Mouse (Mus musculus): Measurements from ENCODE around the gene Olfr612. TPM values are rescaled to one million over a fixed set of nuclear protein-coding genes. Genes with fewer than 3 reads are reported as not detected.
"Not testable (repeated sequence)": the region's sequence is repeated elsewhere in the genome, so short reads cannot be mapped to it uniquely, and the experiment has no call there.

Olfr612 gene
- polyA plus RNA-seq (2014; fragmentation: Nextera tagmentation; extraction: Ambion mirVana), result not detected in 2 replicates

DNA sequence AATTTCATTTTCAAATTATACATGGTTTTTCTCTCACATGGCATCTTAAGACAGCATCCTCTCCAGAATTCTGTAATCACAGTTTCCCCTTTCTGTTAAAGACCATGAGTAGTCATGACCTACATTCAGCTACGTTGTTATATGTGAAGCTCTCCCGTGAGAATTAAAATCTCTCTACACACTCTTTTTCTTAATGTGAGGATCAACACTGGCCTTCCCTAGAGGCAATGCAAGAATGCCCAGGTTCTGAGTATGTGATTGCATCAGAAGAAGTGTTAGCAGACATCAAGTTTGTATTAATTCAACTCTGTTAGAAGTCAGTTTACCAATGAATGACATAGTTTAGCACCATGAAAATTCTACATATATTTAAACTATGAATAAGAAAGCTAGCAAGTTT, at the start of gene Olfr612:
Gene Olfr612, minus strand, starts transcription at position 101 of the 400 bp plus-strand sequence.
- ATAC-seq (ENCODE audit: insufficient number of reproducible peaks, low FRiP score, low TSS enrichment, low read depth), result not testable (repeated sequence)

DNA sequence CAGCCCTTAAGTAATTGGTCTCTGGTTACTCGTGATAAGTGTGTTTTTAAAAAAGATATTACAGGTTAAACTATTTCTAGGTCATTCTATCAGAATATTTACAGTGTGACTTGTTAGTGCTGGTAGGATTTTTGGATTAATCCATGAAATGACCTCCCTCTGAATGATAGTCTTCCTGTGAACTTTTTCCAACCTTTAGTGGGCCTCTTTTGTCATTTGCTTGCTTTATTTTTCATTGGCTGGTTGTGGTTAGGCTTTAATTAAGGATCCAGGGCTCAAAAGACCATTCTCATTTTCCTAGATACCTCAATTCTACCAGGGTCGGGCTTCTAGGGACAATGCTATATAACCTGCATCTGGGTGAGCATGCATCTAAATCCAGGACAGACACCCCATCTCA, 47.3 kb upstream of the Olfr612 start, which contains the start of gene Olfr618:
Gene Olfr618, plus strand, starts transcription at position 301 of the 400 bp plus-strand sequence.
- no peak within 1 kb of the TSS for H3K4me2 ChIP-seq (ENCODE audit: low read depth, severe bottlenecking)
- no peak within 1 kb of the TSS for H3K4me3 ChIP-seq (ENCODE audit: low read depth, low read length)

More for the DNA sequence above, at the start of gene Olfr612:
- H3K36me3 ChIP-seq (ENCODE audit: control insufficient read depth, insufficient read depth, low read length); H3K4me2 ChIP-seq (ENCODE audit: low read depth, severe bottlenecking); H3K4me1 ChIP-seq (ENCODE audit: control insufficient read depth, insufficient read depth, low read length); H3K9me3 ChIP-seq (ENCODE audit: control insufficient read depth, low read length); H3K4me3 ChIP-seq (ENCODE audit: low read depth, low read length); DNase-seq (ENCODE audit: low spot score); H3K27ac ChIP-seq (replicated peaks; ENCODE audit: low read depth, low read length); H3K9ac ChIP-seq (ENCODE audit: low read length); H3K27me3 ChIP-seq (ENCODE audit: control insufficient read depth, insufficient read depth, low read length): not testable (repeated sequence)
- 83% methylated on average over 2 of the region's 2 CpGs for WGBS

DNA sequence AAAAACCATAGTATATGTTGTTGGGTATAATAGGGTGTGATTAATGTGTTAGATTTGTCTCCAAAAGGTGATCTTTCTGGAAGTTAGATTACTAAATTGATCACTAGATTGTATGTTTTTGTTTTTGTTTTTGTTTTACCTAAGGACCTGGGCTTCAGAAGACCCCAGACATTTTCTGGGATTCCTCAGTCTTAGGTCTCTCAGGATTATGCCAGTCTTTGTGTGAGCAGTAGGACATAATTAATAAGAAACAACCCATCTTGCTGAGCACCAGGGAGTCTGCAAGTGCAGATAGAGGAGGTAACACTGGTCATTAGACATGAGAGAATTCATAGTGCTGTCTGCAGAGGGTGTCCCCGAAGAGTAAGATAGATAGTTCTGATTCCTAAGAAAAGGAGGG, 30.2 kb upstream of the Olfr612 start, which contains the start of gene Olfr617:
Gene Olfr617, plus strand, starts transcription at position 301 of the 400 bp plus-strand sequence.
- Histone ChIP-seq H3K36me3 (ENCODE audit: control insufficient read depth, insufficient read depth, low read length) (no peaks in the 10 kb centered on the region), H3K27ac (replicated peaks; ENCODE audit: low read depth, low read length) (no peak within 1 kb of the TSS)

More for the DNA sequence above, 47.3 kb upstream of the Olfr612 start, which contains the start of gene Olfr618:
- Histone ChIP-seq H3K9ac (ENCODE audit: low read length) (no peak within 1 kb of the TSS), H3K4me1 (ENCODE audit: control insufficient read depth, insufficient read depth, low read length) (no peaks in the 10 kb centered on the region), H3K36me3 (ENCODE audit: control insufficient read depth, insufficient read depth, low read length) (no peaks in the 10 kb centered on the region), H3K27ac (replicated peaks; ENCODE audit: low read depth, low read length) (no peak within 1 kb of the TSS), H3K27me3 (ENCODE audit: control insufficient read depth, insufficient read depth, low read length) (no peaks in the 10 kb centered on the region), H3K9me3 (ENCODE audit: control insufficient read depth, low read length) (no peaks in the 10 kb centered on the region)
- DNase-seq (ENCODE audit: low spot score) (no peak), ATAC-seq (ENCODE audit: insufficient number of reproducible peaks, low FRiP score, low TSS enrichment, low read depth) (no peak)
- WGBS, result 57% methylated on average over 2 of the region's 2 CpGs

DNA sequence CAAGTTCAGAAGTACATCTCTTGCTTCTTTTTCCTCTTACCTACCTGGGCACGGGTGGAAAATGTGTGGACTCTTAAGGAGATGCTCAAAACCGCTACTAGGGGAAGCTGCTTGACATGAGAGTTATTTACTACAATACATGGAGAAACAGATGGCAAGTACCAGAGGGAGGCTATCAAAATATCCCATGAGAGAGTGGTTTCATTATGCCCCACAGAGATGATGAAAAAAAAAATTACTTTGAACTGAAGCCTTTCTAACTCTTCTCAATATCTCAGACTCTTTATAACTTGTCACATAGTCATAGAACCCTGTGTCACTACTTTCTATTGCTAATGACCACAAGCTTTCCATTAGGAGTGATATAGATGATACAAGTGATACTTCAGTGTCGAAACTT, 26.5 kb upstream of the Olfr612 start, which contains the start of gene Olfr616:
Gene Olfr616, minus strand, starts transcription at position 101 of the 400 bp plus-strand sequence.
- Histone ChIP-seq H3K27me3 (ENCODE audit: control insufficient read depth, insufficient read depth, low read length) (no peaks in the 10 kb centered on the region), H3K36me3 (ENCODE audit: control insufficient read depth, insufficient read depth, low read length) (no peaks in the 10 kb centered on the region), H3K4me2 (ENCODE audit: low read depth, severe bottlenecking) (no peak within 1 kb of the TSS), H3K4me3 (ENCODE audit: low read depth, low read length) (no peak within 1 kb of the TSS), H3K9me3 (ENCODE audit: control insufficient read depth, low read length) (no peaks in the 10 kb centered on the region), H3K9ac (ENCODE audit: low read length) (no peak within 1 kb of the TSS), H3K27ac (replicated peaks; ENCODE audit: low read depth, low read length) (no peak within 1 kb of the TSS), H3K4me1 (ENCODE audit: control insufficient read depth, insufficient read depth, low read length) (no peaks in the 10 kb centered on the region)
- 89% methylated on average over 3 of the region's 3 CpGs for WGBS
- DNase-seq (ENCODE audit: low spot score) (no peak), ATAC-seq (ENCODE audit: insufficient number of reproducible peaks, low FRiP score, low TSS enrichment, low read depth) (no peak)

More for the DNA sequence above, 30.2 kb upstream of the Olfr612 start, which contains the start of gene Olfr617:
- H3K9me3 ChIP-seq (ENCODE audit: control insufficient read depth, low read length), result no peaks in the 10 kb centered on the region
- H3K4me2 ChIP-seq (ENCODE audit: low read depth, severe bottlenecking), result no peak within 1 kb of the TSS
- H3K9ac ChIP-seq (ENCODE audit: low read length), result no peak within 1 kb of the TSS
- DNase-seq (ENCODE audit: low spot score), result no peak
- 89% methylated on average over 1 of the region's 1 CpGs for whole genome bisulfite sequencing
- H3K27me3 ChIP-seq (ENCODE audit: control insufficient read depth, insufficient read depth, low read length), result no peaks in the 10 kb centered on the region
- H3K4me1 ChIP-seq (ENCODE audit: control insufficient read depth, insufficient read depth, low read length), result no peaks in the 10 kb centered on the region
- H3K4me3 ChIP-seq (ENCODE audit: low read depth, low read length), result no peak within 1 kb of the TSS
- ATAC-seq (ENCODE audit: insufficient number of reproducible peaks, low FRiP score, low TSS enrichment, low read depth), result no peak

DNA sequence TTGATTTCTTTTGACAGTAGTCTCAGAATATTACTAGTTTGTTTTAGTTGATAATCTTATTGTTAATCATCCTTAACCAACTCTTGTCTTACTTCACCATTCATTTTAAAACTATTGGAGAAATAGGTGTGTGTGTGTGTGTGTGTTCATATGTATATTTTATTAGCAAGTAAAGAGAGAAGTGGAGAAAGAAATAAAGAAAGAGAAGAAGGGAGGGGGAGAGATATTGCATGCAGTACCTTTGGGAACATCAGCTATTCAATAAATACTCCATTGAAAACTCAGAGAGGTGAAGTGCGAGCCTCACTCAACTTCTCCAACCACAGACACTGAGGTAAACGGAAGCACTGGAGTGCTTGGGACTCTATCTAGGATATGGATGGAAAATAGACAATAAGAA, 13.3 kb upstream of the Olfr612 start, which contains the start of gene Olfr615:
Gene Olfr615, plus strand, starts transcription at position 301 of the 400 bp plus-strand sequence.
- Histone ChIP-seq H3K27me3 (ENCODE audit: control insufficient read depth, insufficient read depth, low read length) (no peaks in the 10 kb centered on the region), H3K27ac (replicated peaks; ENCODE audit: low read depth, low read length) (no peak within 1 kb of the TSS), H3K36me3 (ENCODE audit: control insufficient read depth, insufficient read depth, low read length) (no peaks in the 10 kb centered on the region), H3K4me1 (ENCODE audit: control insufficient read depth, insufficient read depth, low read length) (no peaks in the 10 kb centered on the region), H3K9ac (ENCODE audit: low read length) (no peak within 1 kb of the TSS), H3K4me3 (ENCODE audit: low read depth, low read length) (no peak within 1 kb of the TSS), H3K9me3 (ENCODE audit: control insufficient read depth, low read length) (no peaks in the 10 kb centered on the region), H3K4me2 (ENCODE audit: low read depth, severe bottlenecking) (no peak within 1 kb of the TSS)
- ATAC-seq (ENCODE audit: insufficient number of reproducible peaks, low FRiP score, low TSS enrichment, low read depth), result no peak
- DNase-seq (ENCODE audit: low spot score), result no peak
- WGBS, result 88% methylated on average over 2 of the region's 2 CpGs

DNA sequence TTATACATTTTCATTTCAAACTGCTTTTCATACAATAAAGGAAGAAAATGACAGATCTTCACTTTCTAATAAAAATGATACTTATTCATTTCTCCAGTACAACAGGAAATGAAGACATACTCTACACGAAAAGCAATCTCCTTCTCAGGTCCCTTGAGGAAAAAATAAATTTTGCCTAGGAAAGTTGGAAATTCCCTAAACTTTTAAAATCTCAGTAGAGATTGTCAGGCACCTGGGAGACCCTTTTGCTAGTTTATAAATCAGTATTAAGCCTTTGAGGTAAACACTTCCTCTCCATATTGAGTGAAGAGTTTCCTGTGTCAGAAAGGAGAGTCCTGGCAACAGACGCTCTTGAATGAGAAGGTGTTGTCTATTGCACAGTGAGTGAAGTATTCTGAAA, 5.3 kb upstream of the Olfr612 start, which contains the start of gene Olfr613:
Gene Olfr613, plus strand, starts transcription at position 301 of the 400 bp plus-strand sequence.
- Histone ChIP-seq H3K4me2 (ENCODE audit: low read depth, severe bottlenecking) (no peak within 1 kb of the TSS), H3K27me3 (ENCODE audit: control insufficient read depth, insufficient read depth, low read length) (no peaks in the 10 kb centered on the region), H3K36me3 (ENCODE audit: control insufficient read depth, insufficient read depth, low read length) (no peaks in the 10 kb centered on the region), H3K27ac (replicated peaks; ENCODE audit: low read depth, low read length) (no peak within 1 kb of the TSS), H3K4me3 (ENCODE audit: low read depth, low read length) (no peak within 1 kb of the TSS), H3K9ac (ENCODE audit: low read length) (no peak within 1 kb of the TSS), H3K4me1 (ENCODE audit: control insufficient read depth, insufficient read depth, low read length) (no peaks in the 10 kb centered on the region), H3K9me3 (ENCODE audit: control insufficient read depth, low read length) (no peaks in the 10 kb centered on the region)
- 81% methylated on average over 2 of the region's 2 CpGs for WGBS
- ATAC-seq (ENCODE audit: insufficient number of reproducible peaks, low FRiP score, low TSS enrichment, low read depth), result no peak
- no peak for DNase-seq (ENCODE audit: low spot score)

DNA sequence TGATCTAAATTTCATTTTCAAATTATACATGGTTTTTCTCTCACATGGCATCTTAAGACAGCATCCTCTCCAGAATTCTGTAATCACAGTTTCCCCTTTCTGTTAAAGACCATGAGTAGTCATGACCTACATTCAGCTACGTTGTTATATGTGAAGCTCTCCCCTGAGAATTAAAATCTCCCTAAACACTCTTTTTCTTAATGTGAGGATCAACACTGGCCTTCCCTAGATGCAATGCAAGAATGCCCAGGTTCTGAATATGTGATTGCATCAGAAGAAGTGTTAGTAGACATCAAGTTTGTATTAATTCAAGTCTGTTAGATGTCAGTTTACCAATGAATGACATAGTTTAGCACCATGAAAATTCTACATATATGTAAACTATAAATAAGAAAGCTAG, 21.8 kb downstream of the Olfr612 start, which contains the start of gene Olfr611:
Gene Olfr611, minus strand, starts transcription at position 101 of the 400 bp plus-strand sequence.
- not testable (repeated sequence) for ATAC-seq (ENCODE audit: insufficient number of reproducible peaks, low FRiP score, low TSS enrichment, low read depth); H3K9ac ChIP-seq (ENCODE audit: low read length); H3K4me3 ChIP-seq (ENCODE audit: low read depth, low read length); DNase-seq (ENCODE audit: low spot score); H3K9me3 ChIP-seq (ENCODE audit: control insufficient read depth, low read length); H3K27ac ChIP-seq (replicated peaks; ENCODE audit: low read depth, low read length); H3K4me2 ChIP-seq (ENCODE audit: low read depth, severe bottlenecking); H3K27me3 ChIP-seq (ENCODE audit: control insufficient read depth, insufficient read depth, low read length); H3K4me1 ChIP-seq (ENCODE audit: control insufficient read depth, insufficient read depth, low read length); H3K36me3 ChIP-seq (ENCODE audit: control insufficient read depth, insufficient read depth, low read length)
- 74% methylated on average over 1 of the region's 1 CpGs for whole genome bisulfite sequencing

DNA sequence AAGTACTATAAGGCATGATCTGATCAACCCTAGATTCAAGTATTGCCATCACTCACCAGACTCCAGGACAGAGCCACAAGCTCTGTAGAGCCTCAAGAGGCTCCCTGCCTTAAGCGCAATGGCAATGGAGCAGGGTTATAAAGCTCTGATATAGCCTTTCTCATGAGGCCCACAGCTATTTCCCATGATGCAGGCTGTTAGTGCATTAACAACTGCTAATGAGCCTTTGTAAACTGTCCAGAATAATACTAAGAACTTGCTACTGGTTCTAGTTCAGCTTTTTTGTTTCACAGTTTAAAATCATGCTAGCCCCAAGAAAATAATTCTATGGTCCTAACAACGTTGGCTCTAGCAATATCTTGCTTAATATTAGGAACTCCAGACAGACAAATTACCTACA, 30.5 kb downstream of the Olfr612 start, which contains the start of gene Olfr610:
Gene Olfr610, minus strand, starts transcription at position 101 of the 400 bp plus-strand sequence.
- H3K9me3 ChIP-seq (ENCODE audit: control insufficient read depth, low read length), result no peaks in the 10 kb centered on the region
- no peak for DNase-seq (ENCODE audit: low spot score)
- H3K9ac ChIP-seq (ENCODE audit: low read length), result no peak within 1 kb of the TSS
- 92% methylated on average over 2 of the region's 2 CpGs for WGBS
- no peak within 1 kb of the TSS for H3K4me3 ChIP-seq (ENCODE audit: low read depth, low read length)
- H3K36me3 ChIP-seq (ENCODE audit: control insufficient read depth, insufficient read depth, low read length), result no peaks in the 10 kb centered on the region
- no peak within 1 kb of the TSS for H3K27ac ChIP-seq (replicated peaks; ENCODE audit: low read depth, low read length)
- H3K4me1 ChIP-seq (ENCODE audit: control insufficient read depth, insufficient read depth, low read length), result no peaks in the 10 kb centered on the region
- no peak for ATAC-seq (ENCODE audit: insufficient number of reproducible peaks, low FRiP score, low TSS enrichment, low read depth)
- H3K4me2 ChIP-seq (ENCODE audit: low read depth, severe bottlenecking), result no peak within 1 kb of the TSS
- no peaks in the 10 kb centered on the region for H3K27me3 ChIP-seq (ENCODE audit: control insufficient read depth, insufficient read depth, low read length)
